Mouse (Mus musculus): ENCODE measurements around the gene Gimap4.
"Not testable (repeated sequence)": the region's sequence is repeated elsewhere in the genome, so short reads cannot be mapped to it uniquely, and the experiment has no call there.

Gimap4 gene

GRCm38 (mm10) chr6:48675931-48676859 is 8.2 kb upstream of the Gimap4 start, which contains the start of gene Gimap9:
Gene Gimap9, plus strand, starts transcription at chr6:48676129.
- DNase-seq (ENCODE audit: extremely low spot score), result peak; percentile 45

GRCm38 (mm10) chr6:48676860-48677415 is 7.4 kb upstream of the Gimap4 start:
- no peak for DNase-seq (ENCODE audit: extremely low spot score)

- DNase-seq (ENCODE audit: extremely low spot score), result no peak
Measured at GRCm38 (mm10) chr6:48677492-48678345, 6.6 kb upstream of the Gimap4 start.

GRCm38 (mm10) chr6:48678391-48678790 is 6.0 kb upstream of the Gimap4 start:
- DNase-seq (ENCODE audit: extremely low spot score), result no peak

- DNase-seq (ENCODE audit: extremely low spot score), result no peak
Measured at GRCm38 (mm10) chr6:48679701-48680100, 4.6 kb upstream of the Gimap4 start.

DNA sequence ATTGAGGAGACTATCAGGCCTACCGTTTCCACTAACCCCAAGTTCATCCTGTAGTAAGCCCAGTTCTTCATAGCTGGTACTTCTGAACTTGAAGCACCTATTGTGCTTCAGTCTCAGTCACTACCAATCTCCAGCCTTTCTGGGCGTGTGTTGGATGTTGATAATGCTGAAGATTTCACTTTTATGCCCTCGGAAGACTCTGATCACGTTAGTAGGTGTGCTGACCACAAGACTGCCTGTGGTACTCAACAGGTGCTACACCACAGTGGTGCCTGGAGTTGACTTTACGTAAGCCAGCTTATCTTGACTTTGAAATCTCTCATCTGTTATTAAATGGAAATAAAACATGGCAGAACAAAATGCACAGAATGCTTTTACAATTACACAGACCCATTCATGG is 3.9 kb upstream of the Gimap4 start:
- no peak for DNase-seq (ENCODE audit: extremely low spot score)

DNA sequence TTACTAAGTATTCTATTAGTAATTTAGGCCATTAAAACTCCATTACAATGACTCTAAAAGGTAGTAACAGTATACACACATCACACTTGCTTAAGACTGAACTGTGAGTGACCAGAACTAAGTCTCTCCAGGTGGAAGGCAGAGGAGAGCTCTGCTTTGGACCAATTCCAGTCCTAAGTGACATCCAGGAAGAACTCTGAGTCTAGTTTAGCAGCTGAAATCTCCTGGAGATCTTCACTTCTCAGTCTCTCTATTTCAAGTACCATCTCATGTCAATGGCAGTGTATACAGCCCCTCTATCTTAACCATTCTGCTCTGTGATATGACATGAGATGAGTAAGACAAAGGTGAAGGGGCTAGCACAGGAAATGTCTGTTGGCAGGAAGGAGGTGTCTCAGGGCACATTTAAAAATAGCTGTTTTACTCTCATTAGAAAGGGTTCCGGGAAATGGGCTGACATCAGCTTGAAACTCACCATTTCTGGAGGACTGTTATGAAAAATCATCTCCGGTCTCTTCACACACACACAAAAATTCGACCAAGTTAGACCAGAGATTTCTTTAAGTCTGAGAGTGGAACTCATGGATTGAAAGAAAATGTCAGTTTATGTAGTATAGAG is 2.8 kb upstream of the Gimap4 start:
- no peak for DNase-seq (ENCODE audit: extremely low spot score)

DNA sequence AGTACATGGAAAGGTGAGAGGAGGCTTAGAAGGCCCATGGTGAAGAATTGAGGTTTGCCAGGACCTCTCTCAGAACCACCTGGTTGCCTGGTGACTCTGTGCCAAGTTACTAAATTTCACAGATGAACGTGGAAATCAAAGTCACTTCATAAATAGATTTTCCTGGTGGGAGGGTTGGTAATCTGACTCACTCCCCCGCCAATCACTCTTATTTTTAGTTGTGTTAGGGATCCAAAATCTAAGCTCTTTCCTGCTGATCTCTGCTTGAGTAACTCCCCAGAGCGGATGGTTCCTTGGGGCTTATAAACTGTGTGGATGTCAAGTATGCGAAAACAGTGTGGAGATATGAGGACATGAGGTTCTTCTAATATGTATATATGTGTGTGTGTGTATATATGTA is 2.1 kb upstream of the Gimap4 start:
- no peak for DNase-seq (ENCODE audit: extremely low spot score)

GRCm38 (mm10) chr6:48683263-48683821 is 1.0 kb upstream of the Gimap4 start:
- DNase-seq (ENCODE audit: extremely low spot score), result not testable (repeated sequence)

GRCm38 (mm10) chr6:48684806-48685205 is 457 bp downstream of the Gimap4 start:
- DNase-seq (ENCODE audit: extremely low spot score), result no peak

GRCm38 (mm10) chr6:48685251-48685650 is 902 bp downstream of the Gimap4 start:
- DNase-seq (ENCODE audit: extremely low spot score), result no peak

DNA sequence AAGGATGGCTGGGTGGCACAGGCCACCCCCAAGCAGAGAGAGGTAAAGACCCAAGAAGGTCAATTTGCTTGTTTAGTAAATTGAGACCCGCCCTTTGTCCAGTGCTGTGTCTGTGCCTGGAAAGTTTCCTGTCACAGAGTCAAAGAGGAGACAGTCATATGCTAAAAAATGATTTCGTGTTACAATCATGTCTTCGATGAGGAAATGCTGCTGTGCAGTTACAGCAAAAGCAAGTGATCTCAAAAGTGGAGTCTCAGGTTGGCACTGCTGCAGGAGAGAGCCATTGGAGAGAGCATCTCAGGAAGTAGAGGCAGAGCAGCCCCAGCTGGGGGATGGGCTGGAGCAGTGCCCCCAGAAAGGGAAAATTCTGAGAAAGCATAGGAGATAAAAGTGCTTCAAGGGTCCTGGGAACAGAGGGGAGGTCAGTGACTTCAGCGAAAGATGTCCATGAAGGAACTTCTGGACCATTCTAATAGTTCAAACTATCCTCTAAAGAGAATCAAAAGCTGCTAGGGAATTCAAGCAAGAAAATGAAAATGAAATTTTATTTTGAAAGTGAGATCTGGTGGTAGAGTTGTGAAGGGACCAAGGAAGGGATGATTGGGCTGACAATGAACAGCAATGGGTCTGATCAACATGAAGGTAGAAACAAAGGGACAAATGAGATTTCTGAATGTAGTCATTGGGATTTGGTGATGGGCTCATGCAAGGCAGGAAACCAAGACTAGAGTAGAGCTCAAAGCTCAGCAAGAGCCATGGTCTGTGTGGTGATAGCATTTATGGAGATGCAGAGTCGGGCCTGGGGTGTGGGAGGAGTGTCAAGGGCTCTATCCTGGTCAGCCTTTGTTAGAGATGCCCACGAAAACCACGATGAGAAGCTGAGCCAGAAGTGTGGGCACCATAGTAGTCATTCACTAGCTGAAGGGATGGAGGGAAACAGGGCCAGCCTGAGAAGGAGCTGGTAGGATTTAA is 1.6 kb downstream of the Gimap4 start:
- no peak for DNase-seq (ENCODE audit: extremely low spot score)

GRCm38 (mm10) chr6:48687077-48687476 is 2.7 kb downstream of the Gimap4 start:
- DNase-seq (ENCODE audit: extremely low spot score), result no peak

DNA sequence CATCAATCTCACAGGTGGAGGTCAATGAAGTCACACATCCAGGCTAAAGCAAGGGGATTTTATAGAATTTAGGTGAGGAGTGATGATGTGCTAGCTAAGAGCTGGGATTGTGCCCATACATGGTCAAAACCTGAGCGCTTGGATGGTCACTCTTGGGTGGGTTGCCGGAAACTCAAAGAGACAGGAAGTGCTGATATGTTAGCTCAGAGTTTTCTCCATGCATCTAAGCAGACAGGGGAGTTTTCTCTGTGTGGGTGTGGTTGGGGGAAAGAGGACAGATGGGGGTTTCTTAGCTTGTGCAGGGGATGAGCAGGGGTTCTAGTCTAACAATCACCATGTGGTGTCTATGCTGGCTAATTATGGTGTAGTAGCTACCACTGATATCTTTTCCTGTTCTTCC is 5.0 kb downstream of the Gimap4 start:
- DNase-seq (ENCODE audit: extremely low spot score), result no peak

DNA sequence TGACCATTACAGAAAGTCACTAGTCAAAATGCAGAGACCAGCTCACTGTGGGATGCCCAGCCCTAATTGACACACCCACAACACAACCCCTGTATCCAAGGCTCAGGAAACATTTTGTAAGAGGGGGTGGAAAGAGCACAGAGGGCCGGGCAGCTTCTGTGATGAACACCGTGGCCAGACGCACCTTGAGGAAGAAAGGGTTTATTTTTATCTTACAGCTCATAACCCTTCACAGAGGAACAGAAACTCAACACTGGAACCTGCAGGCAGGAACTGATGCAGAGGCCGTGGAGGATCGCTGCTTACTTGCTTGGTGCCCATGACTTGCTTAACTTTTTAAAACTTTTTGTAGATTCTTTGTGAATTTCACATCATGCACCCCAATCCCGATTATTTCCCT is 8.6 kb downstream of the Gimap4 start:
- no peak for DNase-seq (ENCODE audit: extremely low spot score)

GRCm38 (mm10) chr6:48696830-48697554 is 12.6 kb downstream of the Gimap4 start:
- no peak for DNase-seq (ENCODE audit: extremely low spot score)

DNA sequence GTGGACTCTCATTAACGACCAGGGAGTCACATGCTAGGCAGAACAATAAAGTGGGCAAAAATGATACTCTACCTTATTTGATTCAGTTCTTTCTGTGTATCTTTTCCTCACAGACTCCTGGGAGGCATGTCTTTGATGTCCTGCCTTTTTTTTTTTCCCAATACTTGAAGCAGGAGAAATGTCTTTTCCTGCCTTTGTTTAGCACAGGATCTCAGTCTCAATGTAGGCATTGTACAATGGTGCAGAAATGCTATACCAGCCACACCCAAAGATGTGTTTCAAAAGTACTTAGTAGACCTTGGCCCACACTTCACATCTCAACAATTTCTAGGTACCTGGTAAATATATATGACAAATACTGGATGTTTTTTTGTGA is 13.2 kb downstream of the Gimap4 start:
- no peak for DNase-seq (ENCODE audit: extremely low spot score)

- DNase-seq (ENCODE audit: extremely low spot score), result no peak
Measured at GRCm38 (mm10) chr6:48698066-48698856, 13.9 kb downstream of the Gimap4 start.

GRCm38 (mm10) chr6:48698888-48699287 is 14.5 kb downstream of the Gimap4 start:
- DNase-seq (ENCODE audit: extremely low spot score), result no peak

Data from embryo, embryonic 9.5 days (tissue).